9 mouse cellular contexts compared by ENCODE assay signal in the genomic region with DNA sequence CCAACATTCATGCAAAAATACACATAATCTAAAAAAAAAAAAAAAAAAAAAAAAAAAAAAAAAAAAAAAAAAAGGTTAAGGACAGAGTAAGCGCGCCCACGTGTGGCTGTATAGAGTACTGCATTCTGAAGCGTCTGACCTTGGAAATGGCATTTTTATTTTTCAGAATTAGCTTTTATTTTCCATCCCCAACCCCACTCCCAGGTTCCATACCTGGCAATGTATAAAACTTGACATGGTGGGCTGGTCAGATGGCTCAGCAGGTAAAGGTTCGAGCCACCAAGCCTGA. TPM values are rescaled to one million over a fixed set of nuclear protein-coding genes. Genes with fewer than 3 reads are reported as not detected.
DNase-seq lines count a peak whose midpoint lies in the region; ATAC-seq lines count a peak whose summit lies in the region.
"Had no signal": no experiment of that assay in that cellular context is flagged by ENCODE, and none has a peak within 500 bp of the region (broad histone marks: within the 10 kb centered on the region; RNA-seq: fewer than 3 reads in every experiment).

No protein-coding gene starts in this region.

- no peaks in the 10 kb centered on the region for H3K36me3 ChIP-seq in heart, embryonic 12.5 days
- no peaks in the 10 kb centered on the region for H3K36me3 ChIP-seq in midbrain, embryonic 14.5 days (ENCODE audit: control insufficient read depth, insufficient read depth, low read length)
- H3K36me3 ChIP-seq in midbrain, embryonic 16.5 days (ENCODE audit: control insufficient read depth, insufficient read depth, low read length) = no peaks in the 10 kb centered on the region

- no peak overlapping the region for H3K4me3 ChIP-seq in heart, embryonic 12.5 days
- H3K4me3 ChIP-seq in midbrain, embryonic 14.5 days (replicated peaks; ENCODE audit: low read depth, low read length) = no peak overlapping the region
- no peak overlapping the region for H3K4me3 ChIP-seq in midbrain, embryonic 16.5 days (ENCODE audit: low read depth, low read length)
- H3K4me3 ChIP-seq: myocyte had no signal

- H3K27me3 ChIP-seq in heart, embryonic 12.5 days (replicated peaks) = peaks cover 15% of the 10 kb centered on the region
- no peaks in the 10 kb centered on the region for H3K27me3 ChIP-seq in midbrain, embryonic 14.5 days (ENCODE audit: control insufficient read depth, insufficient read depth, low read length)
- H3K27me3 ChIP-seq in midbrain, embryonic 16.5 days (ENCODE audit: control insufficient read depth, insufficient read depth, low read depth, low read length) = no peaks in the 10 kb centered on the region

- DNase-seq in heart, postnatal 10 days = peak; percentile 8 to 52
- DNase-seq in midbrain, embryonic 14.5 days = peak; percentile 82
- peak; percentile 26 for DNase-seq in ZHBTc4 (ENCODE audit: low read depth, low spot score)
- peak; percentile 19 for DNase-seq in embryo, embryonic 11.5 days (ENCODE audit: low read depth, low spot score)
- no peak for DNase-seq in urinary bladder, postnatal 10 days (ENCODE audit: low spot score)

- intact Hi-C loops in heart, postnatal 10 days (cut with DNase I) = loop anchor here (1.0 to 5.0 kb wide), 3 partner anchors 55 to 353 kb away; no protein-coding TSS in a partner anchor

- no peak overlapping the region for H3K27ac ChIP-seq in heart, embryonic 12.5 days (ENCODE audit: poor library complexity, severe bottlenecking)
- H3K27ac ChIP-seq in midbrain, embryonic 14.5 days (replicated peaks; ENCODE audit: low read depth, low read length) = no peak overlapping the region
- H3K27ac ChIP-seq in midbrain, embryonic 16.5 days (ENCODE audit: low read length) = no peak overlapping the region

- no peak overlapping the region for H3K4me2 ChIP-seq in heart, embryonic 12.5 days
- H3K4me2 ChIP-seq in midbrain, embryonic 14.5 days (ENCODE audit: low read length) = no peak overlapping the region
- no peak overlapping the region for H3K4me2 ChIP-seq in midbrain, embryonic 16.5 days (ENCODE audit: low read length)

- peaks cover 5% of the 10 kb centered on the region; the same call in 1 of the 2 replicates for H3K4me1 ChIP-seq in heart, embryonic 12.5 days (replicated peaks)
- H3K4me1 ChIP-seq in midbrain, embryonic 14.5 days (ENCODE audit: control insufficient read depth, insufficient read depth, low read length) = peaks cover 17% of the 10 kb centered on the region
- peaks cover 17% of the 10 kb centered on the region for H3K4me1 ChIP-seq in midbrain, embryonic 16.5 days (ENCODE audit: control insufficient read depth, insufficient read depth, low read length)

- 1% methylated on average over 5 of the region's 5 CpGs for WGBS in heart, embryonic 12.5 days
- 3% methylated on average over 5 of the region's 5 CpGs for WGBS in midbrain, embryonic 14.5 days
- 1% methylated on average over 5 of the region's 5 CpGs for WGBS in midbrain, embryonic 16.5 days

- no peaks in the 10 kb centered on the region for H3K9me3 ChIP-seq in heart, embryonic 12.5 days (replicated peaks)
- no peaks in the 10 kb centered on the region for H3K9me3 ChIP-seq in midbrain, embryonic 14.5 days (ENCODE audit: control insufficient read depth, low read length)
- H3K9me3 ChIP-seq in midbrain, embryonic 16.5 days (replicated peaks; ENCODE audit: control insufficient read depth, low read length, poor library complexity, severe bottlenecking) = no peaks in the 10 kb centered on the region

- no peak overlapping the region for H3K9ac ChIP-seq in heart, embryonic 12.5 days
- H3K9ac ChIP-seq in midbrain, embryonic 14.5 days (replicated peaks; ENCODE audit: low read length) = no peak overlapping the region
- H3K9ac ChIP-seq in midbrain, embryonic 16.5 days (ENCODE audit: low read depth, low read length) = no peak overlapping the region

- no peak for ATAC-seq in heart, embryonic 12.5 days (ENCODE audit: insufficient number of reproducible peaks, low FRiP score)
- no peak for ATAC-seq in midbrain, embryonic 14.5 days (ENCODE audit: low FRiP score, low TSS enrichment)
- ATAC-seq in midbrain, embryonic 16.5 days = no peak
- 0 out of 2 replicates have a peak, but pooled peaks have one; percentile 38 for ATAC-seq in megakaryocyte, adult 5-6 weeks (ENCODE audit: poor library complexity, severe bottlenecking)

RNA-seq across cellular contexts. Expression of a gene that starts 13.6 kb away (rescaled TPM):
- total RNA-seq in heart, postnatal 10 days (2021) = not detected
- not detected in 2 replicates for polyA plus RNA-seq in heart, embryonic 12.5 days (2016; fragmentation: Nextera tagmentation; extraction: Ambion mirVana)
- polyA plus RNA-seq in midbrain, embryonic 14.5 days (2014; fragmentation: Nextera tagmentation; extraction: Ambion mirVana) = not detected in 2 replicates
- not detected in 2 replicates for polyA plus RNA-seq in midbrain, embryonic 16.5 days (2015; fragmentation: Nextera tagmentation; extraction: Ambion mirVana)
- total RNA-seq in megakaryocyte, adult 5-6 weeks (2015) = not detected in 2 replicates
- total RNA-seq in megakaryocyte, adult 5-6 weeks (2017) = not detected in 2 replicates
- polyA plus RNA-seq: myocyte had no signal

RNA-seq across cellular contexts. Expression of a gene that starts 31.1 kb away (rescaled TPM):
- under 1 TPM in 1 of 2 experiments, not detected in 1; 0.14 TPM for total RNA-seq in heart, postnatal 10 days (2021)
- 0.08 TPM in 1 of 2 replicates, not detected in the other for polyA plus RNA-seq in heart, embryonic 12.5 days (2016; fragmentation: Nextera tagmentation; extraction: Ambion mirVana)
- polyA plus RNA-seq in midbrain, embryonic 14.5 days (2014; fragmentation: Nextera tagmentation; extraction: Ambion mirVana) = 0.21 and 0.39 TPM in 2 replicates
- polyA plus RNA-seq in midbrain, embryonic 16.5 days (2015; fragmentation: Nextera tagmentation; extraction: Ambion mirVana) = 0.40 and 0.52 TPM in 2 replicates
- total RNA-seq in megakaryocyte, adult 5-6 weeks (2015) = not detected in 2 replicates
- total RNA-seq in megakaryocyte, adult 5-6 weeks (2017) = not detected in 2 replicates
- polyA plus RNA-seq: myocyte had no signal

RNA-seq across cellular contexts. Expression of a gene that starts 31.6 kb away (rescaled TPM):
- 1 to 10 TPM; 9.4 to 9.7 TPM for total RNA-seq in heart, postnatal 10 days (2021)
- polyA plus RNA-seq in heart, embryonic 12.5 days (2016; fragmentation: Nextera tagmentation; extraction: Ambion mirVana) = 13.6 and 13.8 TPM in 2 replicates
- polyA plus RNA-seq in midbrain, embryonic 14.5 days (2014; fragmentation: Nextera tagmentation; extraction: Ambion mirVana) = 14.2 and 22.4 TPM in 2 replicates
- polyA plus RNA-seq in midbrain, embryonic 16.5 days (2015; fragmentation: Nextera tagmentation; extraction: Ambion mirVana) = 25.2 and 27.0 TPM in 2 replicates
- 11.4 and 12.6 TPM in 2 replicates for total RNA-seq in megakaryocyte, adult 5-6 weeks (2015)
- total RNA-seq in megakaryocyte, adult 5-6 weeks (2017) = 11.2 and 12.0 TPM in 2 replicates
